Mouse (Mus musculus) midbrain, embryonic 16.5 days (tissue): ENCODE measurements around the gene Gsap. TPM values are rescaled to one million over a fixed set of nuclear protein-coding genes. Genes with fewer than 3 reads are reported as not detected.
"Not testable (repeated sequence)": the region's sequence is repeated elsewhere in the genome, so short reads cannot be mapped to it uniquely, and the experiment has no call there.

Experiments
- ATAC-seq: fragments of 200-750 bp; cut with Nextera tagmentation; 2 replicates; pipeline ENCODE4 v1.8.0; 2017; ENCODE audit warnings: moderate TSS enrichment
- H3K27ac ChIP-seq: fragments of 300-500 bp; sonication (generic); 2 replicates; pipeline ENCODE4 v1.5.1; 2014; ENCODE audit warnings: mild to moderate bottlenecking, low read length, mixed read lengths
- H3K27me3 ChIP-seq: fragments of 300-500 bp; sonication (generic); 2 replicates; pipeline ENCODE4 v1.6.1; 2014; ENCODE audit warnings: low read depth, low read length, mixed read lengths; ENCODE audit not compliant: control insufficient read depth, insufficient read depth
- H3K36me3 ChIP-seq: fragments of 300-500 bp; sonication (generic); 2 replicates; pipeline ENCODE4 v1.6.1; 2014; ENCODE audit warnings: mild to moderate bottlenecking, low read length, moderate library complexity, mixed read lengths; ENCODE audit not compliant: control insufficient read depth, insufficient read depth
- H3K4me1 ChIP-seq: fragments of 300-500 bp; sonication (generic); 2 replicates; pipeline ENCODE4 v1.6.1; 2014; ENCODE audit warnings: mild to moderate bottlenecking, low read length, mixed read lengths; ENCODE audit not compliant: control insufficient read depth, insufficient read depth
- H3K4me2 ChIP-seq: fragments of 300-500 bp; sonication (generic); 2 replicates; pipeline ENCODE4 v1.6.1; 2014; ENCODE audit warnings: mild to moderate bottlenecking, low read length, mixed read lengths
- H3K4me3 ChIP-seq: fragments of 300-500 bp; sonication (generic); 2 replicates; pipeline ENCODE4 v1.5.1; 2014; ENCODE audit warnings: low read depth, mild to moderate bottlenecking, low read length, moderate library complexity, mixed read lengths
- H3K9ac ChIP-seq: fragments of 300-500 bp; sonication (generic); 2 replicates; pipeline ENCODE4 v1.6.1; 2014; ENCODE audit warnings: low read depth, low read length, mixed read lengths
- H3K9me3 ChIP-seq: fragments of 300-500 bp; sonication (generic); replicated peaks from 2 replicates; pipeline ENCODE4 v1.6.1; 2014; ENCODE audit warnings: mild to moderate bottlenecking, low read length, mixed read lengths; ENCODE audit not compliant: control insufficient read depth, poor library complexity, severe bottlenecking
- WGBS: fragments of 180-500 bp; shearing (Covaris S2); extraction: QIAGEN DNeasy Blood & Tissue Kit; methylation state at CpG from one replicate; pipeline ENCODE4 v1.1.7; 2014; 5-methylcytosine and 5-hydroxymethylcytosine counted together
- polyA plus RNA-seq: library from polyadenylated mRNA; unstranded; fragments of >200 nt; fragmentation: Nextera tagmentation; extraction: Ambion mirVana; gene quantifications from 2 replicates; pipeline ENCODE4 v1.2.1, GENCODE M21; 2015

The Gsap gene
- polyA plus RNA-seq, 1 experiment from 2014 or later, result 12.4 TPM

- ATAC-seq, H3K4me1 ChIP-seq, H3K27me3 ChIP-seq, H3K36me3 ChIP-seq, H3K9me3 ChIP-seq, H3K4me2 ChIP-seq, H3K27ac ChIP-seq, H3K4me3 ChIP-seq, H3K9ac ChIP-seq: not testable (repeated sequence)
- 57% methylated on average over 2 of the region's 2 CpGs for WGBS
Observed at GRCm38 (mm10) chr5:21277685-21278084, 91.6 kb downstream of the Gsap start.

DNA sequence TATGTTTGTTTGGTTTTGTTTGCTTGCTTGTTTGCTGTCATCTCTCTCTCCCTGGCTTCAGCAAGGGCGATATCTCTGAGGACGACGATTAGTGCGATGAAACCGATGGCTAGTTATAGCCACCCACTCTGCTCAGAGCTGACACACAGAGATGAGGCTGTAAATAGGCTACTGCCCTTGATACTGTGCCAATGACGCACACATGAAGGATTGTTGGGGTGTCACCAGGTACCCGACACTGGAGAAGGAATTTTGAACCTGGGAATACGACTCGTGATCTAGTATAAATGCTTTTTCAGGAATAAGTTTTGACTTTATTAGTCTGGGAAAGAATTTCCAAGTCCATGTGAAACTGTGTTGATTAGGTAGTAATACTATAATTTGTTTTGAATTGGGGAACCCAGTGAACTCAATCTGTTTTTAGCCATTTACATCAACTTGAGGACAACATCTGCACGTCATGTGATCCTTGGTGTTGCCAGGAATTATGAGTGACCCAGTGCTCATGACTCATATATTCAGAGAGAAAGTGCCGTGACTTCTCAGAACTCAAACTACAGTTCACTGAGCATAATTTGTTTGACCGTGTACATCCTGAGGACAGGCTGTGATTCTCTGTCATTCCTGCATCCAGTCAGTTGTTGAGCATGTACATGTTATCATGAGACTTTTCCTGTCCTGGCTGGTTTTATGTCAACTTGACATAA is 97.5 kb downstream of the Gsap start:
- H3K36me3 ChIP-seq, result no peaks in the 10 kb centered on the region
- no peak overlapping the region for H3K27ac ChIP-seq
- H3K4me3 ChIP-seq, result no peak overlapping the region
- H3K4me2 ChIP-seq, result no peak overlapping the region
- no peak overlapping the region for H3K9ac ChIP-seq
- no peaks in the 10 kb centered on the region for H3K27me3 ChIP-seq
- H3K4me1 ChIP-seq, result no peaks in the 10 kb centered on the region
- ATAC-seq, result no peak
- H3K9me3 ChIP-seq, result no peaks in the 10 kb centered on the region
- WGBS, result 94% methylated on average over 12 of the region's 12 CpGs

DNA sequence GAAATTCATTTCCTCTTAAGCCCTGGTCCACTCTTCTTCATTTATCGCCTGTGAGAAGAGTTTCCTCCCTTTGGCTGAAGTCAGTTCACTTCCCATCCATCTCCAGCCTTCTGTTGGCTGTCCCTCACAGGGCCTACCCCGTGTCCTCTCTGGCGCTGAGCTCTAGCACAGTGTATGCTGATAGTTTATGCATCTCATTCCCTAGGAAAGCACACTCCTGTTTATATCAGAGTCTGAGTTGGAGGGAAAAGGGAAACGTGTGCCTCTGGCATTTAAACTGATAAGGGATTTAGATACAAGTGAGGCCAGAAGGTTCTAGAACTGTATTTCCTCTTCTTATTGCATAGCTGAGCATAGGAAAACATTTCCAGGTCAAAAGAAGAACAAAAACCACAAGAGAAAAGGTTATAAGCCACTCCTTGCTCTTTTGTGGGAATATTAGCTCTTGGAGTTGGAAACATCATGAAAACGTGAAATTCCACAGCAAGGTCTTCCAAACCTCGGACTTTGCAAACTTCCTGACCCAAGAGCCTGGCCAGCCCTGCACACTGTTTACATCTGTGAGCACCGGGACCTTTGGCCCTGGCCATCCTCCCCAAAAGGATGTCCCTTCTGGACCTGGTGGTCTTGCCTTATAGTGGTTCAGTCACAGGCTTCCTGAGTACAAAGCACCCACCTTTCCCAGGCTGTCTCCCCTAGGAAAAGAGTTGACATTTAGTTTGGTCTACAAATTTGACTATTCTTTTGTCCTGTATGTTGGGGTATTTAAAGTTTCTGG is 102.8 kb downstream of the Gsap start:
- Histone ChIP-seq H3K9me3 (no peaks in the 10 kb centered on the region), H3K27ac (no peak overlapping the region), H3K4me1 (no peaks in the 10 kb centered on the region), H3K27me3 (no peaks in the 10 kb centered on the region), H3K9ac (no peak overlapping the region), H3K36me3 (no peaks in the 10 kb centered on the region), H3K4me2 (no peak overlapping the region), H3K4me3 (no peak overlapping the region)
- ATAC-seq, result no peak
- 84% methylated on average over 7 of the region's 7 CpGs for WGBS

DNA sequence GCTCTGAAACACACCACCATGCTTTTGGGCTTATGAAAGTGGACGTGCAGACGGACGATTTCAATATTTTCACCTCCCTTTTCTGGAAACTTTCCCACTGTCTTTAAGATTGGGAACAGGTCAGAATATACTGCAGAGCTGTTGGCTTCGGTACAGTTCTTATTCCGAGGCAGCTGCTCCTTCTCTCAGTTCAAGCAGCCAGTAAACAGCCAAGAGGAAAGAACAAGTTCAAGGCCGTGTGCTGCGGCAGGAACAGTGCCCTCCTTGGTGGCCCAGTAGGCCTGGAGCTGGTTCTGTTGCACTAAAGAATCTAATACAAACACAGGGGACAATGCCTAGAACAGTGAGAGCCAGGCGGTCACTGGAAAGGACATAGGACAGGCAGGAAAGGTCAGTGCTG is 104.5 kb downstream of the Gsap start:
- H3K9ac ChIP-seq, result no peak overlapping the region
- no peak overlapping the region for H3K4me3 ChIP-seq
- H3K27me3 ChIP-seq, result no peaks in the 10 kb centered on the region
- no peak for ATAC-seq
- no peak overlapping the region for H3K4me2 ChIP-seq
- WGBS, result 88% methylated on average over 8 of the region's 8 CpGs
- no peaks in the 10 kb centered on the region for H3K36me3 ChIP-seq
- H3K9me3 ChIP-seq, result no peaks in the 10 kb centered on the region
- H3K4me1 ChIP-seq, result no peaks in the 10 kb centered on the region
- no peak overlapping the region for H3K27ac ChIP-seq

DNA sequence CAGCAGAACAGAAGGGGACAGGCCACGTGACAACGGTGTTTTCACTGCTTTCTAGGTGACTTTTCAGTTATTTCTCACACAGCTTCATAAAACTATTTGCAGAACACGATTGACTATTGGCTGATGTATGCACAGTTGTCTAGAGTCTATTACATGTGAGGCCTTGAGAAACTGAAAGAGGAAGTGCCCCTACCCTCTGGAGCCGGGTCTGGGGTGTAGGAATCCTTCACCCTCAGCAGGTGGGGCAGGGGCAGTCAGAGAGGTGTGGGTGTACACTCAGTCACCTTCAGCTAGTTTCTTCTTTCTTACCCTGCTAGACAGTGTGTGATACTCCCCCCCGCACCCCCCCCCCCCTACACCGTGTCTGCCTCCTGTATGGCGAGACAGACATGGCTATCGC is 109.6 kb downstream of the Gsap start:
- no peak overlapping the region for H3K4me2 ChIP-seq
- H3K9ac ChIP-seq, result no peak overlapping the region
- ATAC-seq, result no peak
- no peaks in the 10 kb centered on the region for H3K4me1 ChIP-seq
- 90% methylated on average over 8 of the region's 8 CpGs for WGBS
- no peak overlapping the region for H3K27ac ChIP-seq
- no peak overlapping the region for H3K4me3 ChIP-seq
- no peaks in the 10 kb centered on the region for H3K9me3 ChIP-seq
- H3K36me3 ChIP-seq, result no peaks in the 10 kb centered on the region
- H3K27me3 ChIP-seq, result no peaks in the 10 kb centered on the region

- no peaks in the 10 kb centered on the region for H3K27me3 ChIP-seq
- H3K9me3 ChIP-seq, result no peaks in the 10 kb centered on the region
- 81% methylated on average over 21 of the region's 21 CpGs for WGBS
- peak; percentile 36; the same call in 1 of the 2 replicates for ATAC-seq
- H3K36me3 ChIP-seq, result no peaks in the 10 kb centered on the region
- H3K9ac ChIP-seq, result no peak overlapping the region
- no peak overlapping the region for H3K4me2 ChIP-seq
- H3K4me1 ChIP-seq, result no peaks in the 10 kb centered on the region
- H3K27ac ChIP-seq, result no peak overlapping the region
- H3K4me3 ChIP-seq, result no peak overlapping the region
Observed at GRCm38 (mm10) chr5:21299076-21299755, 113.2 kb downstream of the Gsap start.

DNA sequence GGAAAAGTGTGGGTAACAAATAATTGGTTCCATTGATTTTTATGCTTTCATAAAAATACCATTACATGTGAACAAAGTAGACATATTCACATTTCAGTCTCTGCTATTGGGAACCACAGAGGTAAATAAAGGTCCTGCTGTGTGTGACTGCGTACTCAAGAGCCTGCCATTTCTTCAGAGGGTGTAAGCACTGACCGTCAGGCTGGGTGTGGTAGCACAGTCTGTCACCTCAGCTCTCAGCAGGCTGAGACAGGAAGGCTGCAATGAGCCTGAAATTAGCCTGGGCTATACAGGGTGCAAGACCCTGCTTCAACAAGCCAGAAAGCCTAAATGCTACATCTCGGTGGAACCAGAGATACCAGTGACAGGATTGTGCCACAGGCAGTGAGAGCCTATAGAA is 114.0 kb downstream of the Gsap start:
- Histone ChIP-seq H3K36me3 (no peaks in the 10 kb centered on the region), H3K9me3 (no peaks in the 10 kb centered on the region), H3K27me3 (no peaks in the 10 kb centered on the region), H3K9ac (no peak overlapping the region), H3K27ac (no peak overlapping the region), H3K4me3 (no peak overlapping the region), H3K4me2 (no peak overlapping the region), H3K4me1 (no peaks in the 10 kb centered on the region)
- WGBS, result 88% methylated on average over 3 of the region's 3 CpGs
- no peak for ATAC-seq

DNA sequence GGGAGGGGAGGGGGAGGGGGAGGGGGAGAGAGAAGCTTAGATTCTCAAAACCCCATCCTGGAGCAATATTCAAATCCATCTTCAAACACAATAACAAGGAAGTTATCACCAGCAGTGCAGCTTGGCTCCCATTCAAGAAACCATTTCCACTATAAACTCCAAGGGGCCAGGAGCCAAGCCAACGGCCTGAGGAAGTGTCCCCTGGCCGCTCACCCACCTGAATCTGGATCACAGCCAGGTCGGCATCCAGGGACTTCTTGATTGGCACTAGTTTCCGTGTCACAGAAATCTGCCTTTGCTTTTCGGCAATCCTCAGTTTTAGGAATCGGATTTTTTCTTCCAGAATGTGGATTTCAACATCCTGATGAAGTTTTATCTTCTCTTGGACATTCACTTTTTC is 115.0 kb downstream of the Gsap start:
- WGBS, result 63% methylated on average over 6 of the region's 6 CpGs
- Histone ChIP-seq H3K27ac (no peak overlapping the region), H3K4me2 (no peak overlapping the region), H3K4me3 (no peak overlapping the region), H3K36me3 (no peaks in the 10 kb centered on the region), H3K4me1 (no peaks in the 10 kb centered on the region), H3K27me3 (no peaks in the 10 kb centered on the region), H3K9ac (no peak overlapping the region), H3K9me3 (no peaks in the 10 kb centered on the region)
- no peak for ATAC-seq

DNA sequence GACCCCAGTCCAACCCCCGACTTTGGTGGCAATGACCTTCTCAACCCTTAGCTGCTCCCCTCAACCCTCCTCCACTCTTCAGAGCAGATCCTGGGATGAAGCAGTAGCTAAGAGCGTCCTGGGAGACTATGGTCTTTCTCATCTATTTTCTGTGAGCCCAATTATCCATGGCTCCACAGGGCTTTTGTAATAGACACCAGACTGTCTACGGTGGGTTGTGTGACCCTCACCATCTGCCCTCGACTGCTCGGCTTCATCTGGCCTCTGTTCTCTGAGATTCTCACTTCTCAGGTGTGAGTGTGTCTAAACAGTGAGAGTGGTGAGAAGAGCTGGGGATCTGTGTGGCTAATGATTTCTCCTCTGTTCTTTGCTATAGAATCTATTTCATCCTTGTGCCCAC is 121.1 kb downstream of the Gsap start:
- ATAC-seq, result no peak
- Histone ChIP-seq H3K27me3 (no peaks in the 10 kb centered on the region), H3K4me1 (no peaks in the 10 kb centered on the region), H3K36me3 (no peaks in the 10 kb centered on the region), H3K4me2 (no peak overlapping the region), H3K4me3 (no peak overlapping the region), H3K9me3 (no peaks in the 10 kb centered on the region), H3K27ac (no peak overlapping the region), H3K9ac (no peak overlapping the region)
- WGBS, result 72% methylated on average over 5 of the region's 5 CpGs
